Mouse (Mus musculus): Measurements from ENCODE around the gene Pou6f2. TPM values are rescaled to one million over a fixed set of nuclear protein-coding genes. Genes with fewer than 3 reads are reported as not detected.
A peak's percentile ranks its signal among the peaks of the same experiment; 100 is the strongest.

Pou6f2 gene
- polyA plus RNA-seq, 1 experiment from 2014 or later: 3.1 TPM

- no peak overlapping the region for H3K4me3 ChIP-seq (ENCODE audit: low read depth, low read length)
- no peaks in the 10 kb centered on the region for H3K9me3 ChIP-seq (replicated peaks; ENCODE audit: control insufficient read depth, low read length)
- no peaks in the 10 kb centered on the region for H3K36me3 ChIP-seq (ENCODE audit: control insufficient read depth, insufficient read depth, low read length)
- H3K9ac ChIP-seq (ENCODE audit: low read depth, low read length): no peak overlapping the region
- no peak for ATAC-seq (replicated peaks; ENCODE audit: insufficient number of reproducible peaks, low FRiP score, low TSS enrichment)
- no peaks in the 10 kb centered on the region for H3K4me1 ChIP-seq (ENCODE audit: control insufficient read depth, insufficient read depth, low read length)
- no peak overlapping the region for H3K4me2 ChIP-seq
- no peaks in the 10 kb centered on the region for H3K27me3 ChIP-seq (ENCODE audit: control insufficient read depth, insufficient read depth, low read length)
- no peak overlapping the region for H3K27ac ChIP-seq (ENCODE audit: low read depth, low read length)
- 81% methylated on average over 7 of the region's 7 CpGs for WGBS (ENCODE audit: insufficient replicate concordance)
Observed at GRCm38 (mm10) chr13:18287536-18287935, 110.0 kb downstream of the Pou6f2 start.

DNA sequence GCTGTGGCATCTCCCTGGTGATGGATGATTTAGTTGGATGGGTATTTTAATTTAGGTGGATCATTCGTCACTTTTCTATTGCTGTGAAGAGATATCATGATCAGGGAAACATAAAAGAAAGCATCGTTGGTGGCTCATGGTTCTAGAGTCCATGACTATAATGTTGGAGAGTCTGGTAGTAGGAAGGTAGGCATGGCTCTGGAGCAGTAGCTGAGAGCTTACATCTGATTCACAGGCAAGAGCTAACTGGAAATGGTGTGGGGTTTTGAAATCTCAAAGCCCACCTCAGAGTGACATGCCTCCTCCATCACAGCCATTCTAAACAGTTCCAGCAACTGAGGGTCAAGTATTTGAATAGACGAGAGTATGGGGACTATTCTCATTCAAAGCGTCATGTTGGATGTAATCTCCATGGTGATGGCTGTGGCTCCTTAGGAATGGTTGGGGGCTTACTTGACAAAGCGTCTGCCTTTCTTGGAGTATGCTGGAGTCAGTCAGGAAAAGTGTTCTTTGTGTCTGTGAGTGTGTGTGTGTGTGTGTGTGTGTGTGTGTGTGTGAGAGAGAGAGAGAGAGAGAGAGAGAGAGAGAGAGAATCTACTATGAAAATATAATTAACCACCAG, 115.0 kb downstream of the Pou6f2 start:
- ATAC-seq (replicated peaks; ENCODE audit: insufficient number of reproducible peaks, low FRiP score, low TSS enrichment): no peak
- no peaks in the 10 kb centered on the region for H3K27me3 ChIP-seq (ENCODE audit: control insufficient read depth, insufficient read depth, low read length)
- no peaks in the 10 kb centered on the region for H3K9me3 ChIP-seq (replicated peaks; ENCODE audit: control insufficient read depth, low read length)
- no peak overlapping the region for H3K27ac ChIP-seq (ENCODE audit: low read depth, low read length)
- H3K4me3 ChIP-seq (ENCODE audit: low read depth, low read length): no peak overlapping the region
- H3K4me2 ChIP-seq: no peak overlapping the region
- 76% methylated on average over 5 of the region's 5 CpGs for WGBS (ENCODE audit: insufficient replicate concordance)
- H3K36me3 ChIP-seq (ENCODE audit: control insufficient read depth, insufficient read depth, low read length): no peaks in the 10 kb centered on the region
- no peaks in the 10 kb centered on the region for H3K4me1 ChIP-seq (ENCODE audit: control insufficient read depth, insufficient read depth, low read length)
- H3K9ac ChIP-seq (ENCODE audit: low read depth, low read length): no peak overlapping the region

- 56% methylated on average over 3 of the region's 3 CpGs for WGBS (ENCODE audit: insufficient replicate concordance)
- Histone ChIP-seq H3K4me2 (no peak overlapping the region), H3K36me3 (ENCODE audit: control insufficient read depth, insufficient read depth, low read length) (no peaks in the 10 kb centered on the region), H3K9ac (ENCODE audit: low read depth, low read length) (no peak overlapping the region), H3K9me3 (replicated peaks; ENCODE audit: control insufficient read depth, low read length) (no peaks in the 10 kb centered on the region), H3K4me3 (ENCODE audit: low read depth, low read length) (no peak overlapping the region), H3K4me1 (ENCODE audit: control insufficient read depth, insufficient read depth, low read length) (no peaks in the 10 kb centered on the region), H3K27ac (ENCODE audit: low read depth, low read length) (no peak overlapping the region), H3K27me3 (ENCODE audit: control insufficient read depth, insufficient read depth, low read length) (no peaks in the 10 kb centered on the region)
- ATAC-seq (replicated peaks; ENCODE audit: insufficient number of reproducible peaks, low FRiP score, low TSS enrichment): no peak
Observed at GRCm38 (mm10) chr13:18281084-18281483, 116.4 kb downstream of the Pou6f2 start.

DNA sequence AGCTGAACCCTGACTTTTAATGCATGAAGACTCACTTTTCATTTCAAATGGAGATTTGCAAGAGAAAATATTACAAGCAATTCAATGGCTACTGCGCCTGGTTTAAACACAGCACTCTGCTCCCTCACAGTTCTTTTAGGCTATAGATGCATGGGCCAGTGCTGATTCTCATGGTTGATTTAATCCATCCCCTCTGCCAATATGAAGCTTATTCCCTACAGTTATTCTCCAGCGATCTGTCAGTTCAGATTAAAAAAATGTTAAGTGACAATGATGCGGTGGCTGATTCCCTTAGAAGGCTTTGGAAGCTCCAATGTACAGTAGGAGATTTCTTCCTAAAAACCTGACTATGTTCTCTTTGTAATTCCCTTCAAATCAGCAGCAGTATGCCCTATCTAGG, 144.4 kb downstream of the Pou6f2 start:
- Histone ChIP-seq H3K27ac (ENCODE audit: low read depth, low read length) (no peak overlapping the region), H3K27me3 (ENCODE audit: control insufficient read depth, insufficient read depth, low read length) (no peaks in the 10 kb centered on the region), H3K4me1 (ENCODE audit: control insufficient read depth, insufficient read depth, low read length) (no peaks in the 10 kb centered on the region), H3K9me3 (replicated peaks; ENCODE audit: control insufficient read depth, low read length) (no peaks in the 10 kb centered on the region), H3K36me3 (ENCODE audit: control insufficient read depth, insufficient read depth, low read length) (no peaks in the 10 kb centered on the region), H3K4me2 (no peak overlapping the region), H3K9ac (ENCODE audit: low read depth, low read length) (no peak overlapping the region), H3K4me3 (ENCODE audit: low read depth, low read length) (no peak overlapping the region)
- ATAC-seq (replicated peaks; ENCODE audit: insufficient number of reproducible peaks, low FRiP score, low TSS enrichment): no peak
- WGBS (ENCODE audit: insufficient replicate concordance): 83% methylated on average over 3 of the region's 3 CpGs

DNA sequence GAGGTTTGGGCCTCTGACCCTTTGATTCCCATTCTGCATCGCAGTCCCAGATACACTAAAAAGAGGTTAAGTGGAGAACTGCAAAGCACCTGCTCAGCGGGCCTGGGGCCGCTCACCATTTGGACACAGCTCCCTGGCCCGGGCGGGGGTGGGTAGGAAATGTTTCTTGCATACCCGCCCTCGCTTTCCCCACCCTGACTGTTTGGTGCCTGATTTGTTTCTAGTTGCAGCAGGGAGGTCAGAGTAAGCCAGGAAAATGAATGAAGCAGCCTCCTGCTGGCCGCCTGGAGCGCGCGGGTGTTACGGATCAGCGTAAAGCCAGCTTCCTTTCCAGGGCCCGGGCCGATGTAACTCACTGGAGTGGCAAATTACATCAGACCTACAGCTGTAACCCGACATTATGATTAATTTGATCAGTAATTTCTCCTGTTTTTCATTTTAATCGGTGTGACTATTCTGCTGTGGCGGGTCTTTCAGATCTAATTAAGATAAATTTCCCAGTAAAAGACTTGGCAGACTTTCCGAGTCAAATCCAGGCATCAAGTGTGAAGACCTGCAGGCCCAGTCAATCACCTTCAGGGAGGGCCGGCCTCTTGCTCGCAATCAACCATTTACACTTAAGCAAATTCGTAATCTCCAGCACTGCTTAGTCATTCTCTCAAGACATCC, 178.8 kb downstream of the Pou6f2 start:
- H3K36me3 ChIP-seq (ENCODE audit: control insufficient read depth, insufficient read depth, low read length): no peaks in the 10 kb centered on the region
- H3K27me3 ChIP-seq (ENCODE audit: control insufficient read depth, insufficient read depth, low read length): no peaks in the 10 kb centered on the region
- no peak for ATAC-seq (replicated peaks; ENCODE audit: insufficient number of reproducible peaks, low FRiP score, low TSS enrichment)
- peak overlapping the region; percentile 46 for H3K4me2 ChIP-seq
- no peak overlapping the region for H3K27ac ChIP-seq (ENCODE audit: low read depth, low read length)
- no peak overlapping the region for H3K9ac ChIP-seq (ENCODE audit: low read depth, low read length)
- 7% methylated on average over 22 of the region's 22 CpGs for WGBS (ENCODE audit: insufficient replicate concordance)
- H3K9me3 ChIP-seq (replicated peaks; ENCODE audit: control insufficient read depth, low read length): no peaks in the 10 kb centered on the region
- H3K4me3 ChIP-seq (ENCODE audit: low read depth, low read length): 0 out of 2 replicates have a peak overlapping the region, but pooled peaks have one; percentile 18
- H3K4me1 ChIP-seq (ENCODE audit: control insufficient read depth, insufficient read depth, low read length): no peaks in the 10 kb centered on the region; the same call in 1 of the 2 replicates

DNA sequence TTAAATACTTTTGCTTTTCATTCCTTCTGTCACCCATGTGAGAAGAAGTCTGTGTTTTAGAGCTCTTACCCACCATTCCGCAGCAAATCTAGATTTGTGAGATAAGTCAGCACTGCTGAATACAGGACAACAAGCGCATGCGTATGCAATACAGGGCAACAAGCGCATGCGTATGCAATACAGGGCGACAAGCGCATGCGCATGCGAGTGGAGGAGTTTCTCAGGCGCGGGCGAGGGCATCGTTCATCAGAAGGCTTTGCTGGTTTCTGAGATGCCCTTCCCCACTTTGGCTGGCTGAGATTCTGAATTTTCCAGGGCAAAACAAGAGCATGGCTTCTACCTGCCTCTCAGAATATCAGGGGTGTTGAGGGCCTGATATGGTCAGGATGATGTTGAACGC, 186.2 kb downstream of the Pou6f2 start:
- no peak for ATAC-seq (replicated peaks; ENCODE audit: insufficient number of reproducible peaks, low FRiP score, low TSS enrichment)

DNA sequence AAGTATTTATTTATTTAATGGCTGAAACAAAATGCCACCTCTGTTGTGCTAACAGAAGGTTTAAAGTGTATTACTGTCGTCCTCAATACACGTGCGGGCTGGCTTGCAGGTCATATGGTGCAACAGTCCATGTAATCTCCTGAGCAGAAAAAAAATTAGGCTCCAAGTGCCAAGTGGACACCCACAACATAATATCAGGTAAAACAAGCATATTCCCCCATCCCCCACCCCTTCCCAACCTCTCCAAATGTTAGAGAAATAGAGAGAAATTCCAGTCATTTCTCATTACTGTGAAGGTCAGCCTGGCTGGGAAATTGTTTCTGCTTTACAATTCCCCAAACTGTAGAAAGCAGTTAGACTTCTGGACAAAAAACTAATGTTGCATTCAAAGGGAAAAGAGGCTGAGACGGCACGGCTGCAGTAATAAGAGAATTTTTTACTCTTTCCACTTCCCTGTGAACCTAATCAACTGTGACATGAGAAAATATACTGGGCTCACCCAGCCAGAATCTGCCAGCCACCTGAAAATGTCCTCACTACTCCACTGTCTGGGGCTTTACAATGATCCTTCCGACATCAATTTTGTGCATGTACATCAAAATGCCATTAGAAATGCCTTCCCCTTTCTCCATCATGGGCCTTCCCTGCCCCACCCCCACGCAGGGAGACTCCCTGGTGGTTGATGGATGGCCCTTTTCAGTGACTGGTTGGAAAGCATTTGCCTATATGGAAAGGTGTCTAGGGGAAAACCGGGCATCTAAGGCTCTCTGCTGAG, 192.8 kb downstream of the Pou6f2 start:
- Histone ChIP-seq H3K9ac (ENCODE audit: low read depth, low read length) (no peak overlapping the region), H3K27ac (ENCODE audit: low read depth, low read length) (no peak overlapping the region), H3K27me3 (ENCODE audit: control insufficient read depth, insufficient read depth, low read length) (no peaks in the 10 kb centered on the region), H3K4me3 (ENCODE audit: low read depth, low read length) (no peak overlapping the region), H3K9me3 (replicated peaks; ENCODE audit: control insufficient read depth, low read length) (no peaks in the 10 kb centered on the region), H3K36me3 (ENCODE audit: control insufficient read depth, insufficient read depth, low read length) (no peaks in the 10 kb centered on the region), H3K4me2 (no peak overlapping the region), H3K4me1 (ENCODE audit: control insufficient read depth, insufficient read depth, low read length) (no peaks in the 10 kb centered on the region)
- no peak for ATAC-seq (replicated peaks; ENCODE audit: insufficient number of reproducible peaks, low FRiP score, low TSS enrichment)
- 62% methylated on average over 8 of the region's 8 CpGs for WGBS (ENCODE audit: insufficient replicate concordance)

More for the DNA sequence above, 186.2 kb downstream of the Pou6f2 start:
- H3K9me3 ChIP-seq (replicated peaks; ENCODE audit: control insufficient read depth, low read length): no peaks in the 10 kb centered on the region
- no peak overlapping the region for H3K4me3 ChIP-seq (ENCODE audit: low read depth, low read length)
- H3K36me3 ChIP-seq (ENCODE audit: control insufficient read depth, insufficient read depth, low read length): no peaks in the 10 kb centered on the region
- no peaks in the 10 kb centered on the region for H3K4me1 ChIP-seq (ENCODE audit: control insufficient read depth, insufficient read depth, low read length)
- no peaks in the 10 kb centered on the region for H3K27me3 ChIP-seq (ENCODE audit: control insufficient read depth, insufficient read depth, low read length)
- no peak overlapping the region for H3K9ac ChIP-seq (ENCODE audit: low read depth, low read length)
- WGBS (ENCODE audit: insufficient replicate concordance): 83% methylated on average over 14 of the region's 14 CpGs
- no peak overlapping the region for H3K27ac ChIP-seq (ENCODE audit: low read depth, low read length)
- no peak overlapping the region for H3K4me2 ChIP-seq

DNA sequence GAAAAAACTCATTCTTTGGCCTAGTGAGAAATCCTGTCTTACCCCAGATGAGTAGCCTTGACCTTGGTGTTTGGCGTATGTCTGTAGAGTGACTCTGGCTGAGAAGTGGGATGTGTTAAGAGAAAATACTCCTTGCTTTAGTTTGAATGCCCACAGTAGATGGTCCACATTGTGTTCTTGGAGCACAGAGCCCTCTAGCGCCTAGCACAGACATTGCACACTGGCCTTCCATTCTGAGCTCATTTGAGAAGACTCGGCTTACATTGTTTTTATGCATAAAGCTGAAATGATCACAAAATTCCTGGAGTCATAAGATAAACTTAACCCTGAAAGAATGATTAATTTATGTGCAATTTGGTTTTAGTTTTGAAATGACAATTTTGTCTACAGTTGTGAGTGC, 223.5 kb downstream of the Pou6f2 start:
- Histone ChIP-seq H3K36me3 (ENCODE audit: control insufficient read depth, insufficient read depth, low read length) (no peaks in the 10 kb centered on the region), H3K4me1 (ENCODE audit: control insufficient read depth, insufficient read depth, low read length) (no peaks in the 10 kb centered on the region), H3K27me3 (ENCODE audit: control insufficient read depth, insufficient read depth, low read length) (no peaks in the 10 kb centered on the region), H3K27ac (ENCODE audit: low read depth, low read length) (no peak overlapping the region), H3K9me3 (replicated peaks; ENCODE audit: control insufficient read depth, low read length) (no peaks in the 10 kb centered on the region), H3K9ac (ENCODE audit: low read depth, low read length) (no peak overlapping the region), H3K4me3 (ENCODE audit: low read depth, low read length) (no peak overlapping the region), H3K4me2 (no peak overlapping the region)
- no peak for ATAC-seq (replicated peaks; ENCODE audit: insufficient number of reproducible peaks, low FRiP score, low TSS enrichment)
- 37% methylated on average over 3 of the region's 3 CpGs for WGBS (ENCODE audit: insufficient replicate concordance)

Measured in heart, embryonic 11.5 days (tissue).